Mouse (Mus musculus): ENCODE data around the gene Perm1. TPM values are rescaled to one million over a fixed set of nuclear protein-coding genes. Genes with fewer than 3 reads are reported as not detected.

Perm1 gene
- polyA plus RNA-seq, 1 experiment from 2014 or later, result 0.45 TPM

- no peak overlapping the region for H3K4me3 ChIP-seq (ENCODE audit: low read length)
- no peaks in the 10 kb centered on the region for H3K27me3 ChIP-seq (ENCODE audit: control insufficient read depth, insufficient read depth, low read depth, low read length)
- no peaks in the 10 kb centered on the region for H3K4me1 ChIP-seq (replicated peaks; ENCODE audit: control insufficient read depth, insufficient read depth, low read length)
- no peak overlapping the region for H3K27ac ChIP-seq (ENCODE audit: low read length)
- 91% methylated on average over 13 of the region's 13 CpGs for WGBS
- ATAC-seq (ENCODE audit: low read depth), result no peak
- no peak overlapping the region for H3K4me2 ChIP-seq (ENCODE audit: low read depth, low read length)
- H3K36me3 ChIP-seq (ENCODE audit: control insufficient read depth, insufficient read depth, low read length), result no peaks in the 10 kb centered on the region
- no peak overlapping the region for H3K9ac ChIP-seq (ENCODE audit: low read length)
- no peaks in the 10 kb centered on the region for H3K9me3 ChIP-seq (ENCODE audit: control insufficient read depth, low read length)
Observed at GRCm38 (mm10) chr4:156213134-156213533, 2.5 kb upstream of the Perm1 start.

GRCm38 (mm10) chr4:156216196-156216595 is 528 bp downstream of the Perm1 start:
- H3K9me3 ChIP-seq (ENCODE audit: control insufficient read depth, low read length), result no peaks in the 10 kb centered on the region
- WGBS, result 89% methylated on average over 2 of the region's 2 CpGs
- H3K9ac ChIP-seq (ENCODE audit: low read length), result no peak overlapping the region
- H3K36me3 ChIP-seq (ENCODE audit: control insufficient read depth, insufficient read depth, low read length), result no peaks in the 10 kb centered on the region
- no peak for ATAC-seq (ENCODE audit: low read depth)
- H3K4me1 ChIP-seq (replicated peaks; ENCODE audit: control insufficient read depth, insufficient read depth, low read length), result no peaks in the 10 kb centered on the region
- H3K4me3 ChIP-seq (ENCODE audit: low read length), result no peak overlapping the region
- no peak overlapping the region for H3K27ac ChIP-seq (ENCODE audit: low read length)
- H3K27me3 ChIP-seq (ENCODE audit: control insufficient read depth, insufficient read depth, low read depth, low read length), result no peaks in the 10 kb centered on the region
- no peak overlapping the region for H3K4me2 ChIP-seq (ENCODE audit: low read depth, low read length)

GRCm38 (mm10) chr4:156217022-156217669 is 1.5 kb downstream of the Perm1 start:
- no peaks in the 10 kb centered on the region for H3K36me3 ChIP-seq (ENCODE audit: control insufficient read depth, insufficient read depth, low read length)
- no peak overlapping the region for H3K27ac ChIP-seq (ENCODE audit: low read length)
- no peak overlapping the region for H3K4me2 ChIP-seq (ENCODE audit: low read depth, low read length)
- no peaks in the 10 kb centered on the region for H3K27me3 ChIP-seq (ENCODE audit: control insufficient read depth, insufficient read depth, low read depth, low read length)
- no peaks in the 10 kb centered on the region for H3K4me1 ChIP-seq (replicated peaks; ENCODE audit: control insufficient read depth, insufficient read depth, low read length)
- H3K9ac ChIP-seq (ENCODE audit: low read length), result no peak overlapping the region
- 76% methylated on average over 16 of the region's 16 CpGs for WGBS
- H3K9me3 ChIP-seq (ENCODE audit: control insufficient read depth, low read length), result no peaks in the 10 kb centered on the region
- no peak overlapping the region for H3K4me3 ChIP-seq (ENCODE audit: low read length)
- no peak for ATAC-seq (ENCODE audit: low read depth)

GRCm38 (mm10) chr4:156217838-156218237 is 2.2 kb downstream of the Perm1 start:
- WGBS, result 67% methylated on average over 14 of the region's 16 CpGs
- H3K4me2 ChIP-seq (ENCODE audit: low read depth, low read length), result no peak overlapping the region
- H3K27me3 ChIP-seq (ENCODE audit: control insufficient read depth, insufficient read depth, low read depth, low read length), result no peaks in the 10 kb centered on the region
- no peaks in the 10 kb centered on the region for H3K9me3 ChIP-seq (ENCODE audit: control insufficient read depth, low read length)
- H3K9ac ChIP-seq (ENCODE audit: low read length), result no peak overlapping the region
- no peak overlapping the region for H3K4me3 ChIP-seq (ENCODE audit: low read length)
- H3K36me3 ChIP-seq (ENCODE audit: control insufficient read depth, insufficient read depth, low read length), result no peaks in the 10 kb centered on the region
- no peak; the same call in 1 of the 2 replicates for ATAC-seq (ENCODE audit: low read depth)
- H3K27ac ChIP-seq (ENCODE audit: low read length), result no peak overlapping the region
- H3K4me1 ChIP-seq (replicated peaks; ENCODE audit: control insufficient read depth, insufficient read depth, low read length), result no peaks in the 10 kb centered on the region

- 81% methylated on average over 11 of the region's 11 CpGs for WGBS
- no peak overlapping the region for H3K9ac ChIP-seq (ENCODE audit: low read length)
- H3K9me3 ChIP-seq (ENCODE audit: control insufficient read depth, low read length), result no peaks in the 10 kb centered on the region
- H3K27ac ChIP-seq (ENCODE audit: low read length), result no peak overlapping the region
- H3K4me1 ChIP-seq (replicated peaks; ENCODE audit: control insufficient read depth, insufficient read depth, low read length), result no peaks in the 10 kb centered on the region
- no peaks in the 10 kb centered on the region for H3K36me3 ChIP-seq (ENCODE audit: control insufficient read depth, insufficient read depth, low read length)
- no peak for ATAC-seq (ENCODE audit: low read depth)
- no peak overlapping the region for H3K4me3 ChIP-seq (ENCODE audit: low read length)
- H3K27me3 ChIP-seq (ENCODE audit: control insufficient read depth, insufficient read depth, low read depth, low read length), result no peaks in the 10 kb centered on the region
- no peak overlapping the region for H3K4me2 ChIP-seq (ENCODE audit: low read depth, low read length)
Observed at GRCm38 (mm10) chr4:156219936-156220335, 4.3 kb downstream of the Perm1 start.

GRCm38 (mm10) chr4:156224276-156224675 is 8.6 kb downstream of the Perm1 start:
- Histone ChIP-seq H3K9me3 (ENCODE audit: control insufficient read depth, low read length) (no peaks in the 10 kb centered on the region), H3K27ac (ENCODE audit: low read length) (no peak overlapping the region), H3K4me1 (replicated peaks; ENCODE audit: control insufficient read depth, insufficient read depth, low read length) (peaks cover 14% of the 10 kb centered on the region), H3K4me2 (ENCODE audit: low read depth, low read length) (no peak overlapping the region), H3K27me3 (ENCODE audit: control insufficient read depth, insufficient read depth, low read depth, low read length) (no peaks in the 10 kb centered on the region), H3K36me3 (ENCODE audit: control insufficient read depth, insufficient read depth, low read length) (no peaks in the 10 kb centered on the region), H3K4me3 (ENCODE audit: low read length) (no peak overlapping the region), H3K9ac (ENCODE audit: low read length) (no peak overlapping the region)
- WGBS, result 77% methylated on average over 2 of the region's 2 CpGs
- no peak for ATAC-seq (ENCODE audit: low read depth)

GRCm38 (mm10) chr4:156227752-156228392 is 12.2 kb downstream of the Perm1 start:
- peaks cover 21% of the 10 kb centered on the region for H3K36me3 ChIP-seq (ENCODE audit: control insufficient read depth, insufficient read depth, low read length)
- H3K27ac ChIP-seq (ENCODE audit: low read length), result no peak overlapping the region
- ATAC-seq (ENCODE audit: low read depth), result peak; percentile 68
- 33% methylated on average over 18 of the region's 18 CpGs for WGBS
- peak overlapping the region; percentile 34 for H3K4me2 ChIP-seq (ENCODE audit: low read depth, low read length)
- H3K9me3 ChIP-seq (ENCODE audit: control insufficient read depth, low read length), result no peaks in the 10 kb centered on the region
- no peak overlapping the region for H3K9ac ChIP-seq (ENCODE audit: low read length)
- H3K27me3 ChIP-seq (ENCODE audit: control insufficient read depth, insufficient read depth, low read depth, low read length), result no peaks in the 10 kb centered on the region
- H3K4me1 ChIP-seq (replicated peaks; ENCODE audit: control insufficient read depth, insufficient read depth, low read length), result peaks cover 14% of the 10 kb centered on the region
- peak overlapping the region; percentile 18; the same call in 1 of the 2 replicates for H3K4me3 ChIP-seq (ENCODE audit: low read length)

GRCm38 (mm10) chr4:156228393-156229024 is 12.8 kb downstream of the Perm1 start:
- Histone ChIP-seq H3K4me2 (ENCODE audit: low read depth, low read length) (peak overlapping the region; percentile 34), H3K9me3 (ENCODE audit: control insufficient read depth, low read length) (no peaks in the 10 kb centered on the region), H3K4me1 (replicated peaks; ENCODE audit: control insufficient read depth, insufficient read depth, low read length) (peaks cover 16% of the 10 kb centered on the region), H3K36me3 (ENCODE audit: control insufficient read depth, insufficient read depth, low read length) (peaks cover 21% of the 10 kb centered on the region), H3K27ac (ENCODE audit: low read length) (no peak overlapping the region), H3K4me3 (ENCODE audit: low read length) (peak overlapping the region; percentile 18; the same call in 1 of the 2 replicates), H3K27me3 (ENCODE audit: control insufficient read depth, insufficient read depth, low read depth, low read length) (no peaks in the 10 kb centered on the region), H3K9ac (ENCODE audit: low read length) (no peak overlapping the region)
- peak; percentile 57 for ATAC-seq (ENCODE audit: low read depth)
- WGBS, result 19% methylated on average over 12 of the region's 12 CpGs

- H3K9ac ChIP-seq (ENCODE audit: low read length), result peak overlapping the region; percentile 82
- WGBS, result 3% methylated on average over 17 of the region's 17 CpGs
- no peaks in the 10 kb centered on the region for H3K27me3 ChIP-seq (ENCODE audit: control insufficient read depth, insufficient read depth, low read depth, low read length)
- no peaks in the 10 kb centered on the region for H3K9me3 ChIP-seq (ENCODE audit: control insufficient read depth, low read length)
- peak overlapping the region; percentile 96 for H3K4me3 ChIP-seq (ENCODE audit: low read length)
- H3K36me3 ChIP-seq (ENCODE audit: control insufficient read depth, insufficient read depth, low read length), result peaks cover 31% of the 10 kb centered on the region
- H3K4me1 ChIP-seq (replicated peaks; ENCODE audit: control insufficient read depth, insufficient read depth, low read length), result peaks cover 17% of the 10 kb centered on the region
- peak overlapping the region; percentile 59 for H3K27ac ChIP-seq (ENCODE audit: low read length)
- peak overlapping the region; percentile 95 for H3K4me2 ChIP-seq (ENCODE audit: low read depth, low read length)
- 0 out of 2 replicates have a peak, but pooled peaks have one; percentile 11 for ATAC-seq (ENCODE audit: low read depth)
Observed at GRCm38 (mm10) chr4:156234021-156234501, 18.4 kb downstream of the Perm1 start.

All from lung, embryonic 16.5 days (tissue).